Comparison of ENCODE assay signal across 16 mouse cellular contexts in genomic region chr19:17337057-17337679, GRCm38 (mm10). TPM values are rescaled to one million over a fixed set of nuclear protein-coding genes. Genes with fewer than 3 reads are reported as not detected.
DNase-seq lines count a peak whose midpoint lies in the region; ATAC-seq lines count a peak whose summit lies in the region.
"Had no signal": no experiment of that assay in that cellular context is flagged by ENCODE, and none has a peak within 500 bp of the region (broad histone marks: within the 10 kb centered on the region; RNA-seq: fewer than 3 reads in every experiment).

No protein-coding gene starts in this region.

- WGBS in kidney, embryonic 16.5 days = 31% methylated on average over 7 of the region's 7 CpGs
- WGBS in embryonic facial prominence, embryonic 14.5 days = 21% methylated on average over 7 of the region's 7 CpGs

- no peak overlapping the region for H3K27ac ChIP-seq in kidney, embryonic 16.5 days (ENCODE audit: low read length)
- no peak overlapping the region for H3K27ac ChIP-seq in embryonic facial prominence, embryonic 14.5 days (replicated peaks; ENCODE audit: low read depth, low read length)
- H3K27ac ChIP-seq: forebrain, embryonic 12.5 days; layer of hippocampus, adult 2 months; limb, embryonic 15.5 days had no signal

- H3K4me1 ChIP-seq in kidney, embryonic 16.5 days (ENCODE audit: insufficient read depth, low read length) = 0 out of 2 replicates have a peak, but pooled peaks cover 13% of the 10 kb centered on the region
- no peaks in the 10 kb centered on the region for H3K4me1 ChIP-seq in embryonic facial prominence, embryonic 14.5 days (ENCODE audit: control insufficient read depth, insufficient read depth, low read length)
- H3K4me1 ChIP-seq: forebrain, embryonic 12.5 days; limb, embryonic 15.5 days had no signal

- H3K9ac ChIP-seq in kidney, embryonic 16.5 days (replicated peaks; ENCODE audit: low read length) = no peak overlapping the region
- no peak overlapping the region for H3K9ac ChIP-seq in embryonic facial prominence, embryonic 14.5 days (ENCODE audit: low read depth, low read length)
- H3K9ac ChIP-seq: forebrain, embryonic 12.5 days; limb, embryonic 15.5 days had no signal

- 0 out of 2 replicates have a peak overlapping the region, but pooled peaks have one; percentile 20 for H3K4me2 ChIP-seq in kidney, embryonic 16.5 days (replicated peaks; ENCODE audit: low read depth, low read length)
- H3K4me2 ChIP-seq in embryonic facial prominence, embryonic 14.5 days (ENCODE audit: low read depth, low read length) = no peak overlapping the region
- H3K4me2 ChIP-seq: forebrain, embryonic 12.5 days; limb, embryonic 15.5 days had no signal

- H3K27me3 ChIP-seq in kidney, embryonic 16.5 days (ENCODE audit: insufficient read depth, low read length) = no peaks in the 10 kb centered on the region
- H3K27me3 ChIP-seq in embryonic facial prominence, embryonic 14.5 days (replicated peaks; ENCODE audit: control insufficient read depth, insufficient read depth, low read length) = no peaks in the 10 kb centered on the region
- H3K27me3 ChIP-seq: forebrain, embryonic 12.5 days; limb, embryonic 15.5 days had no signal

- ATAC-seq in kidney, embryonic 16.5 days (ENCODE audit: low FRiP score, low TSS enrichment) = peak; percentile 7; the same call in 1 of the 2 replicates
- ATAC-seq in embryonic facial prominence, embryonic 14.5 days (ENCODE audit: low read depth) = peak; percentile 26
- peak; percentile 38 for ATAC-seq in megakaryocyte progenitor cell, adult 5-6 weeks (replicated peaks; ENCODE audit: poor library complexity)

- H3K36me3 ChIP-seq in kidney, embryonic 16.5 days (ENCODE audit: insufficient read depth, low read length) = no peaks in the 10 kb centered on the region
- H3K36me3 ChIP-seq in embryonic facial prominence, embryonic 14.5 days (ENCODE audit: control insufficient read depth, insufficient read depth, low read length) = no peaks in the 10 kb centered on the region
- H3K36me3 ChIP-seq: forebrain, embryonic 12.5 days; limb, embryonic 15.5 days had no signal

- no peak for DNase-seq in kidney, postnatal 14 days
- peak; percentile 37 for DNase-seq in embryonic facial prominence, embryonic 14.5 days (ENCODE audit: low spot score)
- DNase-seq in liver = peak; percentile 62
- no peak for DNase-seq in urinary bladder, postnatal 25 days (ENCODE audit: low spot score)
- DNase-seq in thymus, postnatal 0 days (ENCODE audit: low spot score) = no peak
- no peak for DNase-seq in left cerebral cortex, postnatal 25 days (ENCODE audit: low spot score in 2 of 2)
- DNase-seq: cerebellum, adult 9-10 months; kidney, adult 18-20 months; right cerebral cortex, postnatal 25 days; thymus, postnatal 4 days had no signal

- no peak overlapping the region for H3K4me3 ChIP-seq in kidney, embryonic 16.5 days (ENCODE audit: low read length)
- H3K4me3 ChIP-seq in embryonic facial prominence, embryonic 14.5 days (ENCODE audit: low read depth, low read length) = no peak overlapping the region
- H3K4me3 ChIP-seq: forebrain, embryonic 12.5 days; layer of hippocampus, adult 2 months; limb, embryonic 15.5 days; myocyte had no signal

- intact Hi-C loops in left cerebral cortex, postnatal 25 days (cut with DNase I) = no loop called here

- no peaks in the 10 kb centered on the region for H3K9me3 ChIP-seq in kidney, embryonic 16.5 days (ENCODE audit: low read length)
- H3K9me3 ChIP-seq in embryonic facial prominence, embryonic 14.5 days (ENCODE audit: control insufficient read depth, low read length) = no peaks in the 10 kb centered on the region
- H3K9me3 ChIP-seq: forebrain, embryonic 12.5 days; limb, embryonic 15.5 days had no signal

RNA-seq across cellular contexts. Expression of gene Gcnt1, which starts 35.5 kb away (rescaled TPM):
- 42.4 and 42.5 TPM in 2 replicates for polyA plus RNA-seq in kidney, embryonic 16.5 days (2015; fragmentation: Nextera tagmentation; extraction: Ambion mirVana)
- polyA plus RNA-seq in embryonic facial prominence, embryonic 14.5 days (2014; fragmentation: Nextera tagmentation; extraction: Ambion mirVana) = 7.6 and 7.8 TPM in 2 replicates
- 19.3 and 21.9 TPM in 2 replicates for total RNA-seq in megakaryocyte progenitor cell, adult 5-6 weeks (2015)
- total RNA-seq in megakaryocyte progenitor cell, adult 5-6 weeks (2017) = 25.9 and 26.1 TPM in 2 replicates
- polyA plus RNA-seq in thymus, postnatal 0 days (2015; fragmentation: Nextera tagmentation; extraction: Ambion mirVana) = 1.7 and 2.4 TPM in 2 replicates
- total RNA-seq in left cerebral cortex, postnatal 25 days (2021) = 1 to 10 TPM; 2.0 to 2.3 TPM

RNA-seq across cellular contexts. Expression of gene Rfk, which starts 56.7 kb away (rescaled TPM):
- 78.6 and 79.5 TPM in 2 replicates for polyA plus RNA-seq in kidney, embryonic 16.5 days (2015; fragmentation: Nextera tagmentation; extraction: Ambion mirVana)
- 64.7 and 68.8 TPM in 2 replicates for polyA plus RNA-seq in embryonic facial prominence, embryonic 14.5 days (2014; fragmentation: Nextera tagmentation; extraction: Ambion mirVana)
- total RNA-seq in megakaryocyte progenitor cell, adult 5-6 weeks (2015) = 74.3 and 75.3 TPM in 2 replicates
- total RNA-seq in megakaryocyte progenitor cell, adult 5-6 weeks (2017) = 26.6 and 26.9 TPM in 2 replicates
- 48.3 and 54.1 TPM in 2 replicates for polyA plus RNA-seq in thymus, postnatal 0 days (2015; fragmentation: Nextera tagmentation; extraction: Ambion mirVana)
- total RNA-seq in left cerebral cortex, postnatal 25 days (2021) = 10 to 100 TPM; 62.4 to 64.0 TPM

Comparison
In these comparisons a context has a peak if more than half of its experiments do, and no peak if none do; other contexts are left out.
1. DNase-seq: peak in embryonic facial prominence, embryonic 14.5 days (single experiment) and liver (single experiment); none in kidney, postnatal 14 days (single experiment), urinary bladder, postnatal 25 days (single experiment), thymus, postnatal 0 days (single experiment) and left cerebral cortex, postnatal 25 days (0 of 2).
2. Peak in every context shown above with its lines, with median percentiles within 50 percentile points of each other: ATAC-seq.